Mouse (Mus musculus) midbrain, embryonic 12.5 days (tissue): ENCODE measurements around the gene Sppl2a. TPM values are rescaled to one million over a fixed set of nuclear protein-coding genes. Genes with fewer than 3 reads are reported as not detected.

Experiments
- ATAC-seq: fragments of 200-750 bp; cut with Nextera tagmentation; 2 replicates; pipeline ENCODE4 v1.8.0; 2017; ENCODE audit warnings: low read depth, moderate TSS enrichment, moderate library complexity; ENCODE audit not compliant: low FRiP score
- H3K27ac ChIP-seq: fragments of 300-500 bp; sonication (generic); replicated peaks from 2 replicates; pipeline ENCODE4 v1.5.1; 2016; ENCODE audit warnings: mild to moderate bottlenecking
- H3K27me3 ChIP-seq: fragments of 300-500 bp; sonication (generic); 2 replicates; pipeline ENCODE4 v1.6.1; 2016; ENCODE audit warnings: mild to moderate bottlenecking
- H3K36me3 ChIP-seq: fragments of 300-500 bp; sonication (generic); 2 replicates; pipeline ENCODE4 v1.6.1; 2016
- H3K4me1 ChIP-seq: fragments of 300-500 bp; sonication (generic); 2 replicates; pipeline ENCODE4 v1.6.1; 2016
- H3K4me2 ChIP-seq: fragments of 300-500 bp; sonication (generic); replicated peaks from 2 replicates; pipeline ENCODE4 v1.6.1; 2016; ENCODE audit warnings: mild to moderate bottlenecking, moderate library complexity
- H3K4me3 ChIP-seq: fragments of 300-500 bp; sonication (generic); 2 replicates; pipeline ENCODE4 v1.5.1; 2016; ENCODE audit warnings: mild to moderate bottlenecking
- H3K9ac ChIP-seq: fragments of 300-500 bp; sonication (generic); replicated peaks from 2 replicates; pipeline ENCODE4 v1.6.1; 2016; ENCODE audit warnings: mild to moderate bottlenecking, moderate library complexity
- H3K9me3 ChIP-seq: fragments of 300-500 bp; sonication (generic); 2 replicates; pipeline ENCODE4 v1.6.1; 2016; ENCODE audit warnings: mild to moderate bottlenecking
- WGBS: fragments of 180-500 bp; shearing (Covaris S2); methylation state at CpG from one replicate; pipeline ENCODE4 v1.1.7; 2016; 5-methylcytosine and 5-hydroxymethylcytosine counted together
- polyA plus RNA-seq: library from polyadenylated mRNA; unstranded; fragments of >200 nt; fragmentation: Nextera tagmentation; extraction: Ambion mirVana; gene quantifications from 2 replicates; pipeline ENCODE4 v1.2.1, GENCODE M21; 2016

Gene Sppl2a
- polyA plus RNA-seq, 1 experiment from 2014 or later, result 34.0 TPM

DNA sequence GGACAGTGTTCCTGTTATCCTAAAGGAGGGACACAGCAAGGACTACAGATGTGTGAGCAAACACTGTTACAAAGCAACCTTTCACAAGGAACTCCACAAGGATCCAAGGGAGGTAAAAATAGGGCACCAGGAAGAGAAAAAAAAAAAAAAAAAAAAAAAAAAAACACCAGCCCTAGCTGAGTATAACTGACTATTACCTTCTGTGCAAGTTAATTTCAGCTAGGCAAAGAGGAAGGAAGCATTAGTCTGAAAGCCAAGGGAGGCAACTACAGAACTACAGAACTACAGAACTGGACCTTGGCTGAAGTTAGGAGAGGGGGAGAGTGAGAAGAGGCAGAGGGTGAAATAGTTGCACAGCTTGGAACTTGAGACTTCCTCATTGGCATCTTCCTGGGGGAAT is 886 bp upstream of the Sppl2a start:
- Histone ChIP-seq H3K27ac (no peak overlapping the region), H3K4me2 (no peak overlapping the region)

DNA sequence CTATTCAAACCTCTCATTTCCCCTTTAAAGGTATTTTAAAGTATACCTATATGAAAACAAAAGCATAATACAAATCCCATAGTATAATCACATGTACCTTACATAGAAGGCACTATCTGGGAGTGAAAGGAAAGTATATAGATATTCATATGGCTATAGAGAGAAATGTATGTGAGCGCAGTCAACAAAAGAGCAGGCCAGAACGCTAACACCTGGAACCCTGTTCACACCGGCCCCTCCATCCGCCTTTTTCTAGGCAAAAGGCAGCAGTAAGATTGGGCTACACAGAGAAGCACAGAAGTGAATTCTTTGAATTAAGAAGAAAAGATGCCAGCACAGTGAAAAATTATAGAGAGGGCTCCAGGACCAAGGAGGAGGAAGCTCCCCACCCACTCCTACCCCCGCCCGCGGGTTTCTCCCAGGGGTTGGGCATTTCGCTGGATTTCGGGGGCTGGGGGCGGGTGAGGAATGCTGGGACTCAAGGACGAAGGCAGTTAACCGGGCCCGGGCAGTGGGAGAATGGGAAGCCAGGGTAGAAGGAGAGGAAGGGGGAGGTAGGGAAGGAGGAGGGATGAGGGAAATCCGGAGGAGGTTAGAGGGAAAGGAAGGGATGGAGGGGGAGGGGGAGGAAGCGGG is 656 bp downstream of the Sppl2a start:
- no peaks in the 10 kb centered on the region for H3K36me3 ChIP-seq
- no peaks in the 10 kb centered on the region for H3K4me1 ChIP-seq
- no peaks in the 10 kb centered on the region for H3K9me3 ChIP-seq
- WGBS, result 2% methylated on average over 15 of the region's 15 CpGs
- H3K27me3 ChIP-seq, result peaks cover 3% of the 10 kb centered on the region; the same call in 1 of the 2 replicates
- H3K9ac ChIP-seq, result peak overlapping the region; percentile 80
- H3K27ac ChIP-seq, result peak overlapping the region; percentile 96
- peak overlapping the region; percentile 69 for H3K4me2 ChIP-seq
- ATAC-seq, result no peak; the same call in none of the 2 replicates
- H3K4me3 ChIP-seq, result peak overlapping the region; percentile 66

More for the DNA sequence above, 886 bp upstream of the Sppl2a start:
- Histone ChIP-seq H3K36me3 (no peaks in the 10 kb centered on the region), H3K9me3 (no peaks in the 10 kb centered on the region), H3K9ac (no peak overlapping the region), H3K4me1 (no peaks in the 10 kb centered on the region), H3K27me3 (peaks cover 3% of the 10 kb centered on the region; the same call in 1 of the 2 replicates), H3K4me3 (no peak overlapping the region)
- no peak for ATAC-seq

DNA sequence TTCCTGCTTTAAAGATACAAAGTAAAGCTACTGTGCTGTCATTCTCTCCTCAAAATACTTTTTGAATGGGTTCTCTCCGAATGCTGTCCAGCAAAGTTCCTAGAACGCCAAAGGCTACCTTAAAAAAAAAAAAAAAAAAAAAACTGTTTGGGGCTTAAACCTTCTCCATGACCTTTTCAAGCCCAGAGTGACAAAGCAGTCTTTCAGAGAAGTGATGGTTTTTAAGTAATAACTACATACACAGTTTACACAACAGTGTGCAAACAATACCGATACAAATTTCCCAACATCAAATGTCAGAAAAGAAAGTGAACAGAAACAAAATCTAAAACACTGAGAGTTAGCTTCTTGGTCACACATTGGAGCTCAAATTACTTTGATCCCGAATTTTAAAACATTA is 1.3 kb downstream of the Sppl2a start:
- peaks cover 5% of the 10 kb centered on the region for H3K36me3 ChIP-seq
- peak overlapping the region; percentile 69 for H3K4me2 ChIP-seq
- H3K27me3 ChIP-seq, result peaks cover 3% of the 10 kb centered on the region; the same call in 1 of the 2 replicates
- no peak for ATAC-seq
- H3K9me3 ChIP-seq, result no peaks in the 10 kb centered on the region
- no peak overlapping the region; the same call in 1 of the 2 replicates for H3K27ac ChIP-seq
- WGBS, result 65% methylated on average over 4 of the region's 4 CpGs
- H3K4me1 ChIP-seq, result no peaks in the 10 kb centered on the region
- peak overlapping the region; percentile 66 for H3K4me3 ChIP-seq
- peak overlapping the region; percentile 80; the same call in 1 of the 2 replicates for H3K9ac ChIP-seq

DNA sequence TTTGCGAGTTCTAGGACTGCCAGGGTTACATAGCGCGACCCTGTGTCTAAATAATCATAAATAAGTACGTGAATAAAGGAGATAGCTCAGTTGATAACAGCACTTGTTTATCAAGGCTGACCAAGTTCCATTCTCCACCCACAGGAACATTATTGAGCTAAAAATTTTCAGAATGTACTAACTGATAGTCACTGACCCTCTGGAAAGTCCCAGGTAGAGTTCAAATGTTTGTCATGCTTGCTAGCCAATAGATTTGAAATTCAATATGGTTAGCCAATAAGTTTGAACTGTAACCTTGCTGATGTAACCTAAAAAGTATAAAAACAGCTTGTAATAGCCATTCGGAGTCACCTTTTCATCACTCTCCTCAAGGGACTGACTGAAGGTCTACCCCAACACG is 4.4 kb downstream of the Sppl2a start:
- WGBS, result 93% methylated on average over 6 of the region's 6 CpGs
- peaks cover 28% of the 10 kb centered on the region for H3K36me3 ChIP-seq
- no peak for ATAC-seq
- no peaks in the 10 kb centered on the region for H3K4me1 ChIP-seq
- H3K4me2 ChIP-seq, result no peak overlapping the region
- no peak overlapping the region for H3K9ac ChIP-seq
- H3K4me3 ChIP-seq, result no peak overlapping the region
- no peaks in the 10 kb centered on the region for H3K9me3 ChIP-seq
- H3K27ac ChIP-seq, result no peak overlapping the region
- H3K27me3 ChIP-seq, result no peaks in the 10 kb centered on the region

DNA sequence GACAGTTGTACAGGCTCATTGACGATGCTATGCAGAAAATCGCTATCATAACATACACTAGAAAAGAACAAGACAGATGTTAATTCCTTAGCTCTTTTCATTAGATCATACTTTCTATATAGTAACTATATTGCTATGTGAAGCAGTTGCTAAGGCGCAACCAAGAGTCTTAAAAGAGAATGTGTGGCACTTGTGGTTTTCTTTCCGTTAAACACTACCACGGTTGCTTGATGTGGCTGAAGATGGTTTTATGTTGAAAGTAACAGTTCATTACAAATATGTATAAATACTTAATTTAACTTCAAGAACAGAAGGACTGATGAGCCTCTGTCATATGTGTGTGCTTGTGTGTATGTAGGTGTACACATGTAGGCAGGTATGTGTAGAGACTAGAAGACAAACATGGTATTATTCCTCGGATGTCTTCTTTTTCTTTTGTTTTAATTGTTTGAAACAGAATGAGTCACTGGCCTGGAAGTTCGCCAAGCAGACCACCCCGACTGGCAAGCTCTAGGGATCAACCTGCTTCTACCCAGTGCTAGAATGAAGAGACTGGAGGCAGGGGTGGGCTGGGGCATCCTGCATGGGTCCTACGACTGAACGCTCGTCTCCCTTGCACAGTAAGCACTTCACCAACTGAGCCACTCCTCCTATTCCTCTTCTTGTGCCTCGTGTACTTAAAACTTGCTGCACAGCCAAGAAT is 12.5 kb downstream of the Sppl2a start:
- no peak overlapping the region for H3K9ac ChIP-seq
- no peak overlapping the region for H3K4me2 ChIP-seq
- 87% methylated on average over 12 of the region's 12 CpGs for WGBS
- H3K27ac ChIP-seq, result no peak overlapping the region
- H3K4me3 ChIP-seq, result no peak overlapping the region
- no peaks in the 10 kb centered on the region for H3K27me3 ChIP-seq
- H3K9me3 ChIP-seq, result no peaks in the 10 kb centered on the region
- H3K36me3 ChIP-seq, result peaks cover 59% of the 10 kb centered on the region
- H3K4me1 ChIP-seq, result no peaks in the 10 kb centered on the region
- no peak for ATAC-seq

DNA sequence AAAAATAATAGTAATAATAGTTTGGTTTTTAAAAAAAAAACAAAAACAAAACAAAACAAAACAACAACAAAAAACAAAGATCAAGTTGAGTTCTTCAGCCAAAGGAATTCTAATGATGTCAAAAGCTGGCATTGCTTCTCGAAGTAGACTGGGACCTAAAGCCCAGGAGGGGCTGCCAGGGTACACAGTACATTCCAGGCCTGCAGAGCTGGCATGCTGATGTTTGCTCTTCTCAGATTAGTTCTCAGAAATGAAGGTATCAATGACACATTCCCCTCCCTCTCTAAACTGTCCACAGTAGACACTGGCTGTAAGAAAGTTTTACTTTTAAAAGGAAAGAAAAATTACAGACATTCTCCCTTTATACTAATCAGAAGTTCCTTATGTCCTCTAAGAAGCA is 16.8 kb downstream of the Sppl2a start:
- Histone ChIP-seq H3K9me3 (no peaks in the 10 kb centered on the region), H3K27ac (no peak overlapping the region), H3K36me3 (peaks cover 36% of the 10 kb centered on the region), H3K4me2 (no peak overlapping the region), H3K4me3 (no peak overlapping the region), H3K27me3 (no peaks in the 10 kb centered on the region), H3K4me1 (no peaks in the 10 kb centered on the region), H3K9ac (no peak overlapping the region)
- no peak for ATAC-seq
- WGBS, result 84% methylated on average over 1 of the region's 1 CpGs

DNA sequence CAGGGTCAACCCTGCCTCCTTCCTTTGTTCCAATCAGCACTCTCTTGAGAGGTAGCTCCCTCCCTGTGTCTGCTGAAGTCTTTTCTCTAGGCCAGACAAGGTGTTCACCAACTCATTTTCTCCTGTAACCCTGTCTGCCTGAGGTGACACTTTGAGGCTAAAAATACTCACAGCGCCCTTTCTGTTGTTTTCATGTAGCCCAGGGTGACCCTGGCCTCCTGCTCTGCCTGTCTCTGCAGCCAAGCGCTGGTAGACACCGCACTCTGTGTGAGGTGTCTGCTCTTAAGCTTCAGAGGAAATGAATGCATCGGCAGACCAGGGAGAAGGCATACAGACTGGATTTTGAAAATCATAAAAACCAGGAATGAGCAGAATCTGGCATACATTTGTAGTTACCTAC is 18.9 kb downstream of the Sppl2a start:
- H3K9ac ChIP-seq, result no peak overlapping the region
- no peak overlapping the region for H3K4me2 ChIP-seq
- H3K9me3 ChIP-seq, result no peaks in the 10 kb centered on the region
- H3K27ac ChIP-seq, result no peak overlapping the region
- peaks cover 20% of the 10 kb centered on the region for H3K36me3 ChIP-seq
- no peak for ATAC-seq
- H3K4me3 ChIP-seq, result no peak overlapping the region
- H3K27me3 ChIP-seq, result no peaks in the 10 kb centered on the region
- 60% methylated on average over 4 of the region's 4 CpGs for WGBS
- H3K4me1 ChIP-seq, result no peaks in the 10 kb centered on the region

DNA sequence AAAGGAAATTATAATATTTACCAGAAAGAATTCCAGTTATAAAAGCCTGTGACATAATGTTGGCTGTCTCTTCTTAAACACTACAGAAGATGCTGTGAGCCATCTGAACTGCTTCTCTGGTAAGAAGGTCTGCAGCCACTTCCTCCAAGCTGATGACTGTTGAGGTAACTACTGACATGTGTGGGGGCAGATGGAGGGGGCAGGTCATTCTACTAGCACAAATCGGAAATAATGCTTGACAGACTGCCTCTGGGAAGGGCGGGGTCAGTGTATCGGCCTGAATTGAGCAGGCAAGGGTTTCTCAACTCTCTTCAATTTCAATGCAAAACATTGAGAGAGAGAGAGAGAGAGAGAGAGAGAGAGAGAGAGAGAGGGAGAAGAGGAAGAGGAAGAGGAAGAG is 28.9 kb downstream of the Sppl2a start:
- H3K4me1 ChIP-seq, result no peaks in the 10 kb centered on the region
- no peak overlapping the region for H3K27ac ChIP-seq
- H3K4me2 ChIP-seq, result no peak overlapping the region
- H3K36me3 ChIP-seq, result peaks cover 29% of the 10 kb centered on the region
- no peaks in the 10 kb centered on the region for H3K9me3 ChIP-seq
- H3K27me3 ChIP-seq, result no peaks in the 10 kb centered on the region
- ATAC-seq, result no peak
- H3K4me3 ChIP-seq, result no peak overlapping the region
- WGBS, result 86% methylated on average over 3 of the region's 3 CpGs
- no peak overlapping the region for H3K9ac ChIP-seq

DNA sequence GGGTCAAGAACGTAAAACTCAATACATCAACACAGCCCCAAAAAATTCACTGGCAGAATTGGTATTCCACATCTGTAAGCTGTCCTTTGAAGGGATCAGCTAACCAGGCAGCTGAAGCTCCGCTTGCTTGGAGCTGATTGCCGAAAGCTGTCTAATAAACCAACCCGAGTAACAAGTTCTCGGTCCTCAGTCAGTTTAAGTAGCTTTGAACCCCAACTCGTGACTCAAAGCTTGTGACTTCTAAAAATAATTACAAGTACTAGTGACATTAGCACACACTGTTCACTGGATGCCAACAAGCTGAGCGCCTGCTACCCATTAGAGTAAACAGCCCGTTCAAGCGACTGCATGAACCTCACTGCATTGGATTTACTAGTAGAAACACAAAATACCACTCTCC is 35.5 kb downstream of the Sppl2a start:
- no peak overlapping the region for H3K4me3 ChIP-seq
- peaks cover 20% of the 10 kb centered on the region for H3K36me3 ChIP-seq

DNA sequence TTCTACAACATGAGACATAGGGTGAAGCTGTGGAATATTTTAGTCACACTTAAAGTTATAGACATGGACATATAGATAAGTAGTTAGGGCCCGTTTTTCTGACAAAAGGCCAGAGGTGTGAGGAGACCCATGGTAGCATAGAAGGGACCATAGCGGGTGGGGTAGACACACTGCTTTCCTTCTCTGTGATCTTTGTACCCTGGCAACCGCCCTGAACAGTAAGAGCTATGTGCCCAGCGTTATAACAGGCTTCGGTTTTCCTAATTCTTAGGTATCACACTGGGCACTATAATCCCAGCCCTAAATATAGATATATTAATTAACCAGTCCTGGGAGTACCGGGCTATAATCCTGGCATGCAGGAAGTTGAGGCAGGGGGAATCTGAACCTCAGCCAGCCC is 36.1 kb downstream of the Sppl2a start:
- H3K4me2 ChIP-seq, result no peak overlapping the region
- H3K9me3 ChIP-seq, result no peaks in the 10 kb centered on the region
- peaks cover 15% of the 10 kb centered on the region for H3K36me3 ChIP-seq
- no peaks in the 10 kb centered on the region for H3K27me3 ChIP-seq
- no peak overlapping the region for H3K9ac ChIP-seq
- ATAC-seq, result no peak
- H3K4me3 ChIP-seq, result no peak overlapping the region
- no peaks in the 10 kb centered on the region for H3K4me1 ChIP-seq
- WGBS, result 87% methylated on average over 6 of the region's 6 CpGs
- no peak overlapping the region for H3K27ac ChIP-seq

More for the DNA sequence above, 35.5 kb downstream of the Sppl2a start:
- Histone ChIP-seq H3K27ac (no peak overlapping the region), H3K4me1 (no peaks in the 10 kb centered on the region), H3K9ac (no peak overlapping the region), H3K27me3 (no peaks in the 10 kb centered on the region), H3K9me3 (no peaks in the 10 kb centered on the region), H3K4me2 (no peak overlapping the region)
- 93% methylated on average over 9 of the region's 9 CpGs for WGBS
- ATAC-seq, result no peak

DNA sequence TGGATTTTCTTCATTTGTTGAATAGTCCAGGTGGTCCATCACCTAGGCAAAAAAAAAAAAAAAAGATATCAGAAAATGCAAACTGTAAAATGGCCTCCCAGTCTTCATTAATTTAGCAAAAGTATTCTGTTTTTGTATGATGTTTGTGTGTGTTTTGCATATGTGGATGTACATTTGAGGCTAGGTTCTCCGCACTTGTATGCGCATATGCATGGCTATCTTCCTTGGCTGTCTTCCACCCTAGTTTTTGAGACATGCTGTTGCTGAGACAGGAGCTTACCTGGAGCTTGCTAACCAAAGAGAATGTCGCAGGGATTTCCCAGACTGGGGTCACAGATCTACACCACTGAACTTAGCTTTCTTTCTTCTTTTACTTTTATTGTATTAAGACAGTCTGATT is 38.8 kb downstream of the Sppl2a start:
- Histone ChIP-seq H3K27me3 (no peaks in the 10 kb centered on the region), H3K9me3 (no peaks in the 10 kb centered on the region), H3K9ac (no peak overlapping the region), H3K4me1 (no peaks in the 10 kb centered on the region), H3K36me3 (peaks cover 6% of the 10 kb centered on the region), H3K27ac (no peak overlapping the region), H3K4me2 (no peak overlapping the region), H3K4me3 (no peak overlapping the region)
- no peak for ATAC-seq
- WGBS, result 97% methylated on average over 3 of the region's 3 CpGs

DNA sequence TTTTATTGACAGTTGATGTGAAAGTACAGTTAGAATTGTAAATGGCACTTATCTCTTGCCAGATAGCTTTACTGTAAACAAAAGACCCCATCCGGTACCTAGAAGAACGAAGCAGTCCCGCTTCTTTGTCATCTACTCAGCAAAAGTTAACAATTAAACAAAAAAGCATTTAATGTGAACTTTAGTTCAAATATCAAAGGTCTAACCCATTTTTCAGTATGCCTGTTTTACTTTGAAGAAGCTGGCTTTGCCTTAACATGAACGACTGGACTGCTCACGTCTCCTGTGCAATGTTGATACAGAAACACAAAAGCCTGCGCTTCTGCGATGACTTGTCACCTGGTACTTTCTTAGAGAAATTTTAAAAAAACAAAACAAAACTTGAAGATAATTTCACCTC is 40.7 kb downstream of the Sppl2a start:
- no peaks in the 10 kb centered on the region for H3K4me1 ChIP-seq
- H3K36me3 ChIP-seq, result peaks cover 3% of the 10 kb centered on the region; the same call in 1 of the 2 replicates
- H3K4me2 ChIP-seq, result no peak overlapping the region
- WGBS, result 94% methylated on average over 7 of the region's 7 CpGs
- no peak overlapping the region for H3K27ac ChIP-seq
- no peak overlapping the region for H3K4me3 ChIP-seq
- no peak overlapping the region for H3K9ac ChIP-seq
- H3K27me3 ChIP-seq, result no peaks in the 10 kb centered on the region
- ATAC-seq, result no peak
- H3K9me3 ChIP-seq, result no peaks in the 10 kb centered on the region
